Mouse (Mus musculus): ENCODE data around the gene Capn3.

The Capn3 gene

DNA sequence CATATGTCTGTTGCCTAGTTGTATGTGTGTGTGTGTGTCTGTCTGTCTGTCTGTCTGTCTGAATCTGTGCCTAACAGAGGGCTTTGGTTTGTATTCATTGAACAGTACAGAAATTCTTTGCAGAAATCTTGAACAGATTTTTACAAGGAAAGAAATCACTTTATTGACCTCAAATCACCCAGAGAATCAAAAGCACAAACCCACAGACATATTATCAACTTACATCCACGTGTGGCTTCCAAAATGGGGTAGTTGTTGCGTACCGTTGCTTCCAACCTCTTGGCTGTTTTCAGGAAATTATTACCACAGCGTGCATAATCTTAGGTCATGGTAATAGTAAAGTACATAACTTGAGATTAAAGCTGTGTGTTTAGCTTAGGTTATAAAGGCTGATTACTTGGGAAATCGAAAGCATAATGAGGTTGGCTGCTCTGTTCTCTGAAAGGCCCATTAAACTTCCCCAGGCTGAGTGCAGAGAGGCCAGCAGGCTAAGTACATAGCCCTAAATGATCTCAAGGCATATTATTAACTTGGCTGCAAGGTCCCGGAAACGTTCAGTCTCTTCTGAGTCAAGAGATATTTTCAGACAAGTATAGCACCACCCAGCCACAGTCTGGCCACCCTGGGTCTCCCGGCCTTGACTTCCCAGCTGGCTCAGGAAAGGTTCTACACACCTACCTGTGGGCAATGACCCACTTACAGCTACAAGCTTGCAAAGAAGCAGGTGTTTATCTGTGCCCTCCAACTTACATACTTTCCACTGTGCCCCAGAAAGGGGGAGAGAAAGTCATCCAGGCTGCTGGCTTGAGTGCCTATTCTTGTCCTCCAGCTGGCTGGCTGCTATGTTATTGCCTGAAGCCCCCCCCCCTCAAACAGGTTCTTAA lies 26.9 kb downstream of the Capn3 start:
- no peak for DNase-seq (ENCODE audit: low spot score)

DNA sequence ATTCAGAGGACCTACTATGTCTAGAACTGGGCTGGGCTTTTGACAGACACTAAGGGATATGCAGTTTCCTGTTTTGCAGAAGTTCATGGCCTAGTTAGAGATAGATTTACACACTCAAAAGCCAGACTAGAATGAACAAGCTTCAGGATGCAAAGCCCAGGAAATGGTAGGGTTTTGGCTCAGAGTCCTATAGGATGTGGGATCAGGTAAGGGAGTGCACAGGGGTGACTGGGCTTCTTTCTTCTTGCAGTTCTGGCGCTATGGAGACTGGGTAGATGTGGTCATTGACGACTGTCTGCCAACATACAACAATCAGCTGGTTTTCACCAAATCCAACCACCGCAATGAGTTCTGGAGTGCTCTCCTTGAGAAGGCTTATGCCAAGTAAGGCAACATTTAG lies 28.4 kb downstream of the Capn3 start:
- DNase-seq (ENCODE audit: low spot score) = no peak

DNA sequence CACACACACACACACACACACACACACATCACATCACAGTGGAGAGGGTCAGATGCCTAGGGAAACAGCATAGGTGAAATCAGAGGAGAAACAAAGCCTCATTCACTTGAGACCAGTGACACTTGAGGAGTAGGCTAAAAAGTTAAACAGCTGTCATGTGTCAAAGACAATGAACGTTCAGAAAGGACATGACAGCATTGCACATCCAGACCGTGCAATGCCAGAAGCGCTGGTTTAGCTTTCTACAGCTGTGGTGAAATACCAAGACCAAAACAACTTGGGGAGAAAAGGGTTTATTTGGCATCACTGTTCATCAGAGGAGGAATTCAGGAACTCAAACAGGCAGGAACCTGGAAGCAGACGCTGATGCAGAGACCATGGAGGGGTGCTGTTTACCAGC lies 37.4 kb downstream of the Capn3 start:
- no peak for DNase-seq (ENCODE audit: low spot score)

DNA sequence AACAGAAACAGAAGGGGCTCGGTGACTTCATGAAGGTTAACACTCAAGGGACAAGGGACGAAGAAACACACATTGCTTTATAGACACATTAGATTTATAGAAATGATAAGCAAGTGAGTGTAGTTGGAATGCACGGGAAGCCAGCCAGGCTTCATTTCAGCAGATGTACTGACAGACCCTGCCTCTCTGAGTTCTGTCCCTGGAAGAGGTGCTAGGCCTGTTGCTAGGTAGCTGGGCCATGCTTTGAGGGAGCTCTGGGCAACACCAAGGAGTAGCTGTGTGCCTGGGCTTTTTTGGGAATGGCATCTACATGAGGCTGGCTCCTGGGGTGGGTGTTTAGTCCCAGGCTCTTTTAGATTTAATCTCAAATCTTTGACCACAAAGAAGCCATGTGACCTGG lies 40.7 kb downstream of the Capn3 start:
- DNase-seq (ENCODE audit: low spot score) = peak; percentile 63

DNA sequence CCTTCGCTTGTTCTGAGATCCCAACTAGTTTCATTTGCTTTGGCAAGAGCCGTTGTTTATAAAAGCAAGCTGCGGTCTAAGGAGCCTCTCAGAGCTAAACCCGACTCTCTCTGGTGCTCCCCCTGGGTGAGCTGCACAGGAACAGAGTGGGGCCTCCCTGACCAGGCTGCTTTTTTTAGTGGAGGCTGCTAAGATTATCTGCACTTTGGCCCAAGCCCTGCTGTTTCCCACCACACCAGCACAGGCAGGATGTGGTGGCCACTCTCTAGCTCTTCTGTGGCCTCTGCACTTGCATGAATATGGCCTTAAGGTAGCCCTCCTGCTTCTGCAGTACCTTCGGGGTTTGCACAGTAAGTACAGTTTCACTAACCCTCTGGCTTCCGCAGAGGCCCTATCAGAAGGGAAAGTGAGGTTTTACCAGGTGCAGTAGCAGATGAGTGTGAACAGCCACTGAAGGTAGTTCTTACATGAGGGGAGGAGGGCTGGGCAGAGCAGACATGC lies 44.2 kb downstream of the Capn3 start:
- DNase-seq (ENCODE audit: low spot score) = no peak

DNA sequence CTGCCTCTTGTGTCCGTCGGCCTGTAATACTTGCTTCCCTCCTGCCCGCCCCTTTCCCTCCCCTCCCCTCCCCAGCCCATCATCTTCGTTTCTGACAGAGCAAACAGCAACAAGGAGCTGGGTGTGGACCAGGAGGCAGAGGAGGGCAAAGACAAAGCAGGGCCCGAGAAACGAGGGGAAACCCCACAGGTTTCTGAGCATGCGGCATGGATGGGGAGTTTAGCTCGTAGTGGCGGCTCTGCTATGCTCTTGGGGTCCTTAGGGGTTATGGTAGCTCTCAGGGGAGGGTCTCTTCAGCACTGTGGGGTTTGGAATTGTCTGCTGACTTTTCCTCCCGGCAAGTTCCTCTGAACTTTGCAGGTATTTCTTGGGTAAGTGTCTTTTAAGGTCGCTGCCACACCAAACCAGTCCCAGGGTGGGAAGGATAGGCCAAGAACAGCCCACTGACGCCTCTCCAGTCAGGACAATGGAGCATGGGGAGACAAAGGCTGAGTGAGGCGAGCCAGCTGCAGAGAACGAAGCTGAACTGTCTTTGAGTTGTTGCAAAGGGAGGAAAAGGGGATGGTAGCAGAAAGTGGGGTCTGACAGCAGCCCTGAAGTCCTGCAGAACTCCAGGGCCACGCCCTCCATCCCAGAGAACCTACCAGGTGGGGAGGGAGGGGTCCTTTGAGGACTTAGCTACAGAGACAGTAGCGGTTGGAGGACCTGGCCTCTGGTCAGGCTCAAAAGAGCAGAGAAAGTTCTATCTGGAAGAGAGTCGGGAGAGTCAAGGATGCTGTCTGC lies 45.5 kb downstream of the Capn3 start:
- DNase-seq (ENCODE audit: low spot score) = no peak

DNA sequence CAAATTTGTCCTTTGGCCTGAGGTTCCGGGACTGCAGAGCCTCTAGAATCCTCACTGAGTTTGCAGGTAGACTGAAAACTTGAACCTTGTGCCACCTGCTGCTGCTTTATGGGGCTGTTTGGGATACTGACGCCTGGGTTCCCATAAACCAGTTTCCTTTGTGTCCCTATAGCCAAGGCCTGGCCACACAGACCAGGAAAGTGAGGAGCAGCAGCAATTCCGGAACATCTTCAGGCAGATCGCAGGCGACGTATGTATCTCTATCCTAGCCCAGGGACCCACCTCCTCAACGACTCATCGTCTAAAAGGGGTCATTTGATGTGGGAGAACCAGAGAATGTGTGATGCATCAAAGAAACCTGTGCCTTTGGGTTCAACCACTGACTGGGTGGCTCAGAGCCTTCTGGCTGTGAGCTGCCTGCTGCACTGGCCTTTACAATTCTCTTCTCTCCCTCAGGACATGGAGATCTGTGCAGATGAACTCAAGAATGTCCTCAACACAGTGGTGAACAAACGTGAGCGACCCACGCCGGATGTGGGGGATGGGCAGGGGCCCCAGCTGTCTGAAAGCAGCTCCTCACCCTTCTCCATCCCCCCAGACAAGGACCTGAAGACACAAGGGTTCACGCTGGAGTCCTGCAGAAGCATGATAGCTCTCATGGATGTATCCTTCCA lies 46.2 kb downstream of the Capn3 start:
- no peak for DNase-seq (ENCODE audit: low spot score)

DNA sequence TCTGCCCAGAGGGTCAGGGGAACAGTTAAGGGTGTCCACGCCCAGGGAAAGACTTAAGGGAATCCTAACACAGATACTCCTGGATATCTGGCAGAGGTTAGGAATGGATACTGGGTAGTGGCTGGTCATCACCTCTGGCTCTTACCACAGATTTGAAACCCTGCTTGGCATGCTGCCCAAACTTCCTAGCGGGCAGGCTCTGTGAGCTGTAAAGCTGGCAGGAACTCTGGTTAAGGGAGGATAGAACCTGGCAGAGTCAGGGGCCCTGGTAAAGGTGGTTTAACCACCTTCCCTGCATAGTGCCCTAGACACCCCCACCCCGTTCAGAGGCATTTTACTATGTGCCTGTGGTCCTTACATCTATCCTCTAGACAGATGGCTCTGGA lies 46.8 kb downstream of the Capn3 start:
- DNase-seq (ENCODE audit: low spot score) = no peak

DNA sequence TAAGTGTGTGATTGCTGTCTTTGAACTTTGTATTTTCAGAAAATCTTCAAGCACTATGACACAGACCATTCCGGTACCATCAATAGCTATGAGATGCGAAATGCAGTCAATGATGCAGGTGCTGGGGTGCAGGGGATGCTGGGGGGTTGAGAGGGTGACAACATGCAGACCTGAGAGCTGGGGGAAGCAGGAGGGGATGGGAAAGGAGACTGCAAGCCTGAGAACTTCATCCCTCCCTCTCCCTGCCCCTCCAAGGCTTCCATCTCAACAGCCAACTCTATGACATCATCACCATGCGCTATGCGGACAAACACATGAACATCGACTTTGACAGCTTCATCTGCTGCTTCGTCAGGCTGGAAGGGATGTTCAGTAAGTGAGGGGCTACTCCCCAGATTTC lies 47.3 kb downstream of the Capn3 start:
- DNase-seq (ENCODE audit: low spot score) = no peak

DNA sequence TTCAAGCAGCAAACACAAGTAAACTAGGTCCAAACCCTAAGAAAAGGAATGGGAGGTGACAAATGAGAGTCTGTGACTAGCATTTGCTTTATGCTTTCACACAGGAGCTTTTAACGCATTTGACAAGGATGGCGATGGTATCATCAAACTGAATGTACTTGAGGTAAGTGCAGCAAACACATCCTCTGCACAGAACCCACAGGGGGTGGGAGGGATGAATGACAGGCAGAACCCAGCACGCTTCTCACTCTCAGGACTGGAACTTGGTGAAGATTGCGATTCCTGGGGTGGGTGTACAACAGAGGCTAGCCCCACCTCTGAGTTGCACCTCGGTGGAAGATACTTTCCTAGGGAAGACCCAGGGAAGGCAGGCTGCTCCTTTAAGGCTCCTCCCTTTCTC lies 48.2 kb downstream of the Capn3 start:
- DNase-seq (ENCODE audit: low spot score) = no peak

DNA sequence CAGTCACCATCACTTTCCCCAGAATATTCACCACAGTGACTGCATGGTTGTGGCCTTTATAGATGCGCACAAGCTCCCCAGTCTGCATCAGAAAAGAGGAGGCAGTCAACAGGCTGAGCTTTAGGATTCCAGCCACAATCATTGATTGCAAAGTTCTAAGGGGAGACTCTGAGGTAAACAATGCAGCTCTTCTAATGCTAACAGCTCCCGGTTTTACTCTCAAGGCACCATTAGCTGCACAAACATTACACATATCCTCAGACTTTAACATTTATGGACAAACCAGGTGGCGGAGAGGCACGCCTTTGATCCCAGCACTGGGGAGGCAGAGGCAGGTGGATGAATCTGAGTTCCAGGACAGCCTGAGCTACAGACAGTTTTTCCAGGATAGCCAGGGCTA lies 58.4 kb downstream of the Capn3 start:
- DNase-seq (ENCODE audit: low spot score) = no peak

DNA sequence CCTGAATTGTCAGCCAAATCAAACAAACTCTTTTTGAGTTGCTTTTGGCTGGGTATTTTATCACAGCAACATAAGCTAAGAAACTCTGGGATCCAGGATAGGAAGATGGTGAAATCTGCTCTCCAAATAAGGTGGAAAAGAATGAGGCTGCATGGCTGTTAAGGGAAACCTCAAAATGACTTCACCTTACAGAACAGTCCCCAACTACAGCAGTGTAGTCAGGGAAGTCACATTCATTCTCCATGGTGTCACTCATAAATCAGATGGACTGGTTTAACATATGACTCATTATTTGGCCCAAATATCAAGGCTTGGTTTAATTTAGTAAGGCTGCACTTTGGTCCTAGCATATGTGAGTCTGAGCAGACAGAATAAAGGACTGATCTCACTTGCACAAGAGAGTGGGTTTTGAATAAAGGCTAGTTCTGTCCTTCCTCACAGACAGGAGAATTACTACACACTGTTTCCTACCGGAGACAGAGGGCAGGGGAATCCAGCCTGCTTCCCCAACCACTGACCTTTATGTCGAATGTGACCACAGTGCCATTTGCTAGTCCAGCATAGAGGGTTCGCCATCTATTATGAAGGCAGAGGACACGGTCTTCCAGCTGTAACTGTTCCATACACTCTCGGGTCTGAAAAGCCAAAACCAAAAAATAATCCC lies 62.9 kb downstream of the Capn3 start:
- no peak for DNase-seq (ENCODE audit: low spot score)

DNA sequence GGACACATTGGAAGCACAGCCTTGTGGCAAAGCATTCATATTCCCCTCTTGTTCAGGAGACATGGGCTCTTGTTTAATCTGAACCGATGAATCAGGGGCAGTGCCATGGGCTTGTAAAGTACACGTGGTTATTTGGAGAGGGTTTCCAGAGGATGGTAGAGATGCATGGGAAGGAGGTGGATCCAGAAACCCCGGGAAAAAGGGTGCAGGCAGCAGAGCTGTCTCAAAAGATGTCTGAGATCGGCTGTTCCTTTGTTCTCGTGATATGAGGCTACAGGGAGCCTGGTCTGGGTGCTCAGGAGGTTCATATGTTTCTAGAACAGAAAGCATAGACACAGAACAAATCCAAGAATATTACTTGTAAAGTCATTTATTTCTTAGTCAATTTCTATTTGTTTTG lies 71.0 kb downstream of the Capn3 start:
- no peak for DNase-seq (ENCODE audit: low spot score)

DNA sequence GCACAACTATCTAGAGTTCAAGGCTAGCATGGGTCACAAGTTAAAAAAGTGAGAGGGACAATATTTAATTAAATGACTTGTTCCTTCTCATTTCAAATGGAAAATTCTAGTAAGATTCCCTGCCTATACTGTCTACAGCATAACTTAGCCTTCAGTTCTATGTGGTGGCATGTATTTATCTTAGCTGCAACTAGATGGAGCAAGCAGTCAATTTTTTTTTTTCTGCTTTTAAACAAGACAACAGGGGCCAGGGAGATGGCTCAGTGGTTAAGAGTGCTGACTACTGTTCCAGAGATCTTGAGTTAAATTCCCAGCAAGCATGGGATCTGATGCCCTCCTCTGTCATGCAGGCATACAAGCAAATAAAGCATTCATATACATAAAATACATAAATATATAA lies 73.7 kb downstream of the Capn3 start:
- no peak for DNase-seq (ENCODE audit: low spot score)

DNA sequence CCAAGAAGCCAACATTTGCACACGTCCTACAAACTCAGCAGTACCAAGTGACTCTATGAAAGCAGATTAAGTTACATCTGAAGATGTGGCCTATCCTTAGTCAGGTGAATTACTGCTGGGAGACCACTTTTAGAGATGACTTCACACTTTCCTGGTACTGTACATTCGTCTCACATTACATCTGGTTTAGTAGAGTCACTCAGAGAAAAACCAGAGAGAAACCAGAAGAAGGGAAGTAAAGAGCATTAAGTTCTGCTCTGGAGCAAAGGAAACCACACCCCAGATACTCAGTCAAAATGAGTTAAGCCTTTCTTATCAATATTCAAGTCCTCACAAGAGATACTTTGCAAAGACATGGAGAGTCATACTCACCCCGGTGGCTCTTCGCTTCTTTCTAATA lies 75.4 kb downstream of the Capn3 start:
- no peak for DNase-seq (ENCODE audit: low spot score)

DNA sequence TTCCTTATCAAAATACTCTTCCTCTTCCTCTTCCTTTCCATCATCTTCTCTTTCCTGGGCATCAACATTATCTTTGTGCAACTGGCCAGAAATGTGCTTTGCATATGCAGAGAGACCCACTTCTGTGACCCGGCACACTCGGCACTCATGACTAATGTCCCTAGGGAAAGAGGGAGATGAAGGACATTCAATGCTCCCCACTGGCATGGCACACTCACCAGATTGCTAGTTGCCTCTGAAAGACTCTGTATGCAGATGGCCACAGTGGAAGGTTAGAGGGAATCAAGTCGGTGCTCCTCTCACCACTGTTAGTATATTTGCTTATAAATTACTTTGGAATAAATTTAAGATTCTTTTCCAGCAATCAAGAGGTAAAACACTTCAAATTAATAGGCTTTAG lies 83.5 kb downstream of the Capn3 start:
- no peak for DNase-seq (ENCODE audit: low spot score)

DNA sequence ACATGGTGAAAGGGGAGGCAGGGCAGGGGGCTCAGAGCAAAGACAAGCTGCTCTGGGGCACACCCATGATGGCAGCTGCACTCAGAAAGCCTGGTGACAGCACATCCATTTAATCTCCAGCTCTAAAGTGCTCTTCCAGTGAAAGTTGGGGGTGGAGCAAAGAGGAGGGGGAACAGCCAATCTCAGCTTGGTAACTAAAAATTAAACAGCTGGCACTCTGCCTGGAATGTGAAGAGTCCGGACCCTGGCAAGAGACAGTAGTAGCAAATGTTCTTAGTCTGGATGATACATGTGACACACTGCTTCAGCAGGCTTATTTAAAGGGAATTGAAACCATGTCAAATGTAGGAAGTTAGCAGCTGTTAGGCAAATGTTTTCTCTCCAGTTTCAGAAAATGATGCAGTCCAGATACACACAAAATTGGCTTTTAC lies 84.0 kb downstream of the Capn3 start:
- DNase-seq (ENCODE audit: low spot score) = peak; percentile 91

DNA sequence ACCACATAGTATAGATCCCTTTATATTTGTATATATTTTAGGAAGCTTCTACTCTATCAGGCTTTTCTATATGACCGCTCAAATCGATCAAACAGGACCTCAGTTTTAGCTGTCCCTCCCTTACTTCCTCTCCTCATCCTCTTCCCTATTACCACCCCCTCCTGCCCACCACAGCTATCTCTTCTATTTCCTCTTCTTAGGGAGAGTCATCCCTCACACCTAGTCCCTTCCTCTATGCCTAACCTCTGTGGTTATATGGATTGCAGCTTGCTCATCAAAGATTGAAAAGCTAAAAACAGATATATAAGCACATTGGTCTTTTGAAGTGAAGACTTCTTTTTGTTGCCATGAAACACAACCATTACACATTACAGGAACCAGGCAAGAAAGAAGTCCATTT lies 88.9 kb downstream of the Capn3 start:
- no peak for DNase-seq (ENCODE audit: low spot score)
